ENCODE assay signal across 8 mouse cellular contexts in the genomic region with DNA sequence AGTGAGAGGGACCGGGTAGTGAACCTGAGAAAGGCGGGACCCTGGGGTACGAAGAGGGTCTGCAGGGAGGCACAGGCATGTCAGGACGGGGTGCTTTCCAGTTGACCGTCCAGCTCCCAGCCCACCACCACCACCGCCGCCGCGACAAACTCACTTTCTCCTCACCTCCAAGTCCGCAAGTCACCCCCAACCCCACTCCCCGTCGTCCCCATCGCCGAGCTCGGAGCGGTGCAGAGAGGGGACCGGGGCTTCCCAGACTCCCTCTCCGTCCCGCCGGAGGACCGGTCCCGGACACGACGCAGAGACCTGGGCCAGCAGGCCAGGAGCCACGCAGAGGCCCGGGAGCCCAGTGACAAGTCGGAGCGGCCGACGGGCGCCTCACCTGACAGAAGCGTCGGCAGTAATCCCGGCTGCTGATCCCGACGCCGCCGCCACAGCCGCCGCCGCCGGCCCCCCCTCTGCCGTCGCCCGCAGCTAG. TPM values are rescaled to one million over a fixed set of nuclear protein-coding genes. Genes with fewer than 3 reads are reported as not detected.
DNase-seq lines count a peak whose midpoint lies in the region; ATAC-seq and TF ChIP-seq lines count a peak whose summit lies in the region.

No protein-coding gene starts in this region.

- H3K9ac ChIP-seq in hindbrain, embryonic 12.5 days: peak overlapping the region; percentile 92
- H3K9ac ChIP-seq in midbrain, embryonic 11.5 days (ENCODE audit: low read length): peak overlapping the region; percentile 88

- peak overlapping the region; percentile 90 for H3K4me3 ChIP-seq in left cerebral cortex, adult 2 months
- H3K4me3 ChIP-seq in embryonic facial prominence, embryonic 10.5 days: peak overlapping the region; percentile 97
- peak overlapping the region; percentile 99 for H3K4me3 ChIP-seq in hindbrain, embryonic 12.5 days
- H3K4me3 ChIP-seq in midbrain, embryonic 11.5 days (ENCODE audit: low read depth, low read length): peak overlapping the region; percentile 94

- no peak for DNase-seq in left cerebral cortex, adult 2 months (ENCODE audit: extremely low spot score in 1 of 2, low spot score in 2 of 2)
- no peak for DNase-seq in left cerebral cortex, adult 8-10 months (ENCODE audit: low spot score in 2 of 2)
- no peak for DNase-seq in embryonic facial prominence, embryonic 10.5 days (ENCODE audit: low spot score)
- DNase-seq in midbrain, embryonic 11.5 days (ENCODE audit: low spot score, missing footprints): no peak
- DNase-seq in right cerebral cortex, adult 18-20 months: no peak
- DNase-seq in spleen, postnatal 14 days (ENCODE audit: low spot score in 2 of 2): no peak
- no peak for DNase-seq in thymus, postnatal 14 days

- intact Hi-C loops in left cerebral cortex, adult 2 months (cut with DNase I): no loop called here

- H3K4me1 ChIP-seq in embryonic facial prominence, embryonic 10.5 days: peaks cover 24% of the 10 kb centered on the region
- H3K4me1 ChIP-seq in hindbrain, embryonic 12.5 days: peaks cover 19% of the 10 kb centered on the region
- peaks cover 9% of the 10 kb centered on the region for H3K4me1 ChIP-seq in midbrain, embryonic 11.5 days (ENCODE audit: control insufficient read depth, insufficient read depth, low read length)

- WGBS in embryonic facial prominence, embryonic 10.5 days: under 1% methylated on average over 45 of the region's 45 CpGs
- WGBS in hindbrain, embryonic 12.5 days: 1% methylated on average over 26 of the region's 45 CpGs
- 0% methylated on average over 43 of the region's 45 CpGs for WGBS in midbrain, embryonic 11.5 days

- no peaks in the 10 kb centered on the region for H3K9me3 ChIP-seq in embryonic facial prominence, embryonic 10.5 days
- no peaks in the 10 kb centered on the region for H3K9me3 ChIP-seq in hindbrain, embryonic 12.5 days (replicated peaks)
- H3K9me3 ChIP-seq in midbrain, embryonic 11.5 days (ENCODE audit: control insufficient read depth, low read length): no peaks in the 10 kb centered on the region

- ATAC-seq in hindbrain, embryonic 12.5 days (ENCODE audit: low FRiP score): peak; percentile 63
- peak; percentile 60 for ATAC-seq in midbrain, embryonic 11.5 days (ENCODE audit: low FRiP score)

- H3K27me3 ChIP-seq in embryonic facial prominence, embryonic 10.5 days (replicated peaks; ENCODE audit: low read depth, poor library complexity, severe bottlenecking): no peaks in the 10 kb centered on the region
- H3K27me3 ChIP-seq in hindbrain, embryonic 12.5 days: no peaks in the 10 kb centered on the region
- H3K27me3 ChIP-seq in midbrain, embryonic 11.5 days (ENCODE audit: control insufficient read depth, insufficient read depth, low read length): no peaks in the 10 kb centered on the region

- H3K27ac ChIP-seq in left cerebral cortex, adult 2 months: peak overlapping the region; percentile 98
- H3K27ac ChIP-seq in embryonic facial prominence, embryonic 10.5 days (replicated peaks): peak overlapping the region; percentile 97
- peak overlapping the region; percentile 97 for H3K27ac ChIP-seq in hindbrain, embryonic 12.5 days
- H3K27ac ChIP-seq in midbrain, embryonic 11.5 days (ENCODE audit: low read depth, low read length): peak overlapping the region; percentile 92

- H3K36me3 ChIP-seq in embryonic facial prominence, embryonic 10.5 days (replicated peaks): peaks cover 24% of the 10 kb centered on the region
- peaks cover 12% of the 10 kb centered on the region for H3K36me3 ChIP-seq in hindbrain, embryonic 12.5 days
- H3K36me3 ChIP-seq in midbrain, embryonic 11.5 days (ENCODE audit: control insufficient read depth, insufficient read depth, low read length): no peaks in the 10 kb centered on the region; the same call in 1 of the 2 replicates

- H3K4me2 ChIP-seq in hindbrain, embryonic 12.5 days (replicated peaks): peak overlapping the region; percentile 87
- peak overlapping the region; percentile 90 for H3K4me2 ChIP-seq in midbrain, embryonic 11.5 days

- no peak for TF ChIP-seq CTCF in left cerebral cortex, adult 2 months (IDR thresholded peaks at IDR 0.05)

RNA-seq across cellular contexts. Expression of a gene that starts 0.3 kb away (rescaled TPM):
- total RNA-seq in left cerebral cortex, adult 2 months (2021): 10 to 100 TPM; 16.8 to 17.7 TPM
- total RNA-seq in left cerebral cortex, adult 8-10 months (2022): 10 to 100 TPM; 16.9 to 20.5 (median 18.3) TPM
- 5.9 and 6.6 TPM in 2 replicates for polyA plus RNA-seq in embryonic facial prominence, embryonic 10.5 days (2016; fragmentation: Nextera tagmentation; extraction: Ambion mirVana)
- 10.7 and 12.8 TPM in 2 replicates for polyA plus RNA-seq in hindbrain, embryonic 12.5 days (2016; fragmentation: Nextera tagmentation; extraction: Ambion mirVana)
- polyA plus RNA-seq in midbrain, embryonic 11.5 days (2014; fragmentation: Nextera tagmentation; extraction: Ambion mirVana): 8.1 and 8.5 TPM in 2 replicates

RNA-seq across cellular contexts. Expression of a gene that starts 0.7 kb away (rescaled TPM):
- total RNA-seq in left cerebral cortex, adult 2 months (2021): 10 to 100 TPM; 55.6 to 60.0 TPM
- total RNA-seq in left cerebral cortex, adult 8-10 months (2022): 10 to 100 TPM; 53.3 to 63.1 (median 59.0) TPM
- 87.4 and 88.4 TPM in 2 replicates for polyA plus RNA-seq in embryonic facial prominence, embryonic 10.5 days (2016; fragmentation: Nextera tagmentation; extraction: Ambion mirVana)
- 112 and 115 TPM in 2 replicates for polyA plus RNA-seq in hindbrain, embryonic 12.5 days (2016; fragmentation: Nextera tagmentation; extraction: Ambion mirVana)
- polyA plus RNA-seq in midbrain, embryonic 11.5 days (2014; fragmentation: Nextera tagmentation; extraction: Ambion mirVana): 124 and 143 TPM in 2 replicates
